Mouse (Mus musculus) ES-Bruce4 (cell line): ENCODE results near the gene Dapk2. TPM values are rescaled to one million over a fixed set of nuclear protein-coding genes. Genes with fewer than 3 reads are reported as not detected.

Experiments
- H3K27ac ChIP-seq: 2 replicates; pipeline ENCODE4 v1.5.1; 2012; ENCODE audit warnings: low read length, inconsistent platforms; ENCODE audit not compliant: insufficient read depth
- H3K27me3 ChIP-seq: 2 replicates; pipeline ENCODE4 v1.6.1; 2012; ENCODE audit warnings: mild to moderate bottlenecking, low read length, inconsistent platforms; ENCODE audit not compliant: control insufficient read depth, poor library complexity, insufficient read depth, severe bottlenecking
- H3K36me3 ChIP-seq: 2 replicates; pipeline ENCODE4 v1.6.1; 2012; ENCODE audit warnings: inconsistent platforms, mild to moderate bottlenecking, low read length, moderate library complexity; ENCODE audit not compliant: control insufficient read depth, poor library complexity, insufficient read depth, severe bottlenecking
- H3K4me1 ChIP-seq: one replicate; pipeline ENCODE4 v1.8.1; 2011; ENCODE audit warnings: low read length; ENCODE audit not compliant: control insufficient read depth, insufficient read depth
- H3K4me3 ChIP-seq: 2 replicates; pipeline ENCODE4 v1.5.1; 2011; ENCODE audit warnings: low read depth, mild to moderate bottlenecking, low read length
- H3K9ac ChIP-seq: 2 replicates; pipeline ENCODE4 v1.6.1; 2012; ENCODE audit warnings: low read depth, mild to moderate bottlenecking, inconsistent platforms; ENCODE audit not compliant: poor library complexity, severe bottlenecking
- H3K9me3 ChIP-seq: replicated peaks from 2 replicates; pipeline ENCODE4 v1.6.1; 2012; ENCODE audit warnings: mild to moderate bottlenecking, low read length, inconsistent platforms; ENCODE audit not compliant: control insufficient read depth, poor library complexity, insufficient read depth, severe bottlenecking
- CTCF ChIP-seq: IDR thresholded peaks from one replicate; pipeline ENCODE4 v1.8.1; 2011; ENCODE audit warnings: low read depth, low read length
- EP300 ChIP-seq: IDR thresholded peaks from 2 replicates; pipeline ENCODE4 v1.6.1; 2011; ENCODE audit warnings: low read depth, low read length; ENCODE audit not compliant: insufficient read depth
- POLR2A ChIP-seq: IDR thresholded peaks from one replicate; pipeline ENCODE4 v1.8.1; 2011; ENCODE audit warnings: low read length; ENCODE audit not compliant: insufficient read depth
- polyA plus RNA-seq: library from polyadenylated mRNA; stranded (reverse); fragments of >200 nt; gene quantifications from 2 replicates; pipeline ENCODE4 v1.2.4, GENCODE M21; 2011; ENCODE audit warnings: low read depth; ENCODE audit not compliant: missing spikeins, insufficient read depth, insufficient read length

Dapk2 gene
- polyA plus RNA-seq, 1 experiment: 0.45 TPM

- no peak overlapping the region for H3K4me3 ChIP-seq
- H3K4me1 ChIP-seq: no peaks in the 10 kb centered on the region
- H3K36me3 ChIP-seq: no peaks in the 10 kb centered on the region
- H3K27ac ChIP-seq: no peak overlapping the region
- H3K9ac ChIP-seq: no peak overlapping the region
- no peak for TF ChIP-seq POLR2A
- TF ChIP-seq CTCF: no peak
- H3K27me3 ChIP-seq: no peaks in the 10 kb centered on the region
- H3K9me3 ChIP-seq: no peaks in the 10 kb centered on the region
Measured at GRCm38 (mm10) chr9:66285901-66286300, 127.9 kb downstream of the Dapk2 start.

GRCm38 (mm10) chr9:66290727-66291126 lies 132.7 kb downstream of the Dapk2 start:
- Histone ChIP-seq H3K27me3 (no peaks in the 10 kb centered on the region), H3K4me1 (no peaks in the 10 kb centered on the region), H3K36me3 (no peaks in the 10 kb centered on the region), H3K4me3 (no peak overlapping the region), H3K9ac (no peak overlapping the region), H3K27ac (no peak overlapping the region), H3K9me3 (no peaks in the 10 kb centered on the region)
- TF ChIP-seq POLR2A (no peak), CTCF (no peak)

GRCm38 (mm10) chr9:66293319-66293718 lies 135.3 kb downstream of the Dapk2 start:
- Histone ChIP-seq H3K36me3 (no peaks in the 10 kb centered on the region), H3K9ac (no peak overlapping the region), H3K27ac (no peak overlapping the region), H3K4me3 (no peak overlapping the region), H3K4me1 (no peaks in the 10 kb centered on the region), H3K9me3 (no peaks in the 10 kb centered on the region), H3K27me3 (no peaks in the 10 kb centered on the region)
- no peak for TF ChIP-seq EP300
- TF ChIP-seq POLR2A: no peak
- no peak for TF ChIP-seq CTCF

GRCm38 (mm10) chr9:66294227-66294626 lies 136.2 kb downstream of the Dapk2 start:
- H3K36me3 ChIP-seq: no peaks in the 10 kb centered on the region
- no peak overlapping the region for H3K4me3 ChIP-seq
- no peak overlapping the region for H3K9ac ChIP-seq
- H3K27me3 ChIP-seq: no peaks in the 10 kb centered on the region
- no peaks in the 10 kb centered on the region for H3K4me1 ChIP-seq
- TF ChIP-seq EP300 (no peak), POLR2A (no peak), CTCF (no peak)
- H3K27ac ChIP-seq: no peak overlapping the region
- no peaks in the 10 kb centered on the region for H3K9me3 ChIP-seq

GRCm38 (mm10) chr9:66294980-66295410 lies 137.0 kb downstream of the Dapk2 start:
- H3K36me3 ChIP-seq: no peaks in the 10 kb centered on the region
- no peaks in the 10 kb centered on the region for H3K27me3 ChIP-seq
- TF ChIP-seq EP300 (no peak), CTCF (no peak), POLR2A (no peak)
- no peak overlapping the region for H3K27ac ChIP-seq
- H3K9ac ChIP-seq: no peak overlapping the region
- H3K4me1 ChIP-seq: no peaks in the 10 kb centered on the region
- no peak overlapping the region for H3K4me3 ChIP-seq
- no peaks in the 10 kb centered on the region for H3K9me3 ChIP-seq

GRCm38 (mm10) chr9:66295577-66296120 lies 137.6 kb downstream of the Dapk2 start:
- H3K9me3 ChIP-seq: no peaks in the 10 kb centered on the region
- no peaks in the 10 kb centered on the region for H3K27me3 ChIP-seq
- H3K27ac ChIP-seq: no peak overlapping the region
- H3K4me1 ChIP-seq: no peaks in the 10 kb centered on the region
- no peaks in the 10 kb centered on the region for H3K36me3 ChIP-seq
- no peak overlapping the region for H3K4me3 ChIP-seq
- TF ChIP-seq EP300 (no peak), CTCF (no peak), POLR2A (no peak)
- H3K9ac ChIP-seq: no peak overlapping the region
